Mouse (Mus musculus): ENCODE data around the gene Blm. TPM values are rescaled to one million over a fixed set of nuclear protein-coding genes. Genes with fewer than 3 reads are reported as not detected.
"Not testable (repeated sequence)": the region's sequence is repeated elsewhere in the genome, so short reads cannot be mapped to it uniquely, and the experiment has no call there.

Gene Blm
- polyA plus RNA-seq, 1 experiment from 2014 or later: 11.8 TPM

GRCm38 (mm10) chr7:80526698-80527097 lies 8.2 kb downstream of the Blm start:
- H3K9me3 ChIP-seq: no peaks in the 10 kb centered on the region
- H3K27me3 ChIP-seq: no peaks in the 10 kb centered on the region
- no peak overlapping the region for H3K27ac ChIP-seq (replicated peaks)
- H3K4me3 ChIP-seq: no peak overlapping the region
- ATAC-seq (ENCODE audit: low read depth): no peak
- H3K4me1 ChIP-seq (replicated peaks): no peaks in the 10 kb centered on the region
- H3K36me3 ChIP-seq: no peaks in the 10 kb centered on the region
- H3K9ac ChIP-seq: no peak overlapping the region
- H3K4me2 ChIP-seq: no peak overlapping the region
- 69% methylated on average over 6 of the region's 6 CpGs for WGBS

DNA sequence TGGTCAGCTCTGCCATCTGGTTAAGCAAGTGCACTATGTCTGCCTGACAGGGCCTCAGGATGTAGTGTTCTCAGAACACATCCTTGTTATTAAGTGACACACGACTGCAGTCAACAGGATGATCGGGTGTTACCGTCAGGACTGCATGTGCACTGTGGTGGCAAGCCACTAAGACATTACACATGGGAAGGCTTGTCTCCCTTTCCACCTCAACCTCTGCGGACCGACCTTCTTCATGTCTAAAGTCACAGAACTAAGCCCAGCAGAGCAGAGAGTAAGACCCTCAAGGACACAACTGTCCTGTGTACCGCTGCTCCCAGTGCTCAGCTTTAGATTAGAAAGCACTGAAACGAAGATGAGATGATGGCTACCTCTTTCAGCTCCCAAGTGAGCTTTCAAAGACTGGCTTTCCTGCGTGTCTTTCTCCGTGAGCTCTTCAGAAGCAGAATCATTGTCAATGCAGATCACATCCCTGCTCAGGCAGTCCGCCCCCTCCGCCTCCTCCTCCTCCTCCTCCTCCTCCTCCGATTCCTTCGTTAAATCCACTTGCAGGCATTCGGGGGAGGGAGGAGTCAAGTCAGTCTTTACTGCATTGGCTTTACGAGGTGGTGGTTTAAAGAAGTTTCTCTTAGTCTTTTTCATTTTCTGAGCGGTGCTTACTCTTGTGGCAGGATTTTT lies 22.4 kb downstream of the Blm start:
- Histone ChIP-seq H3K9me3 (no peaks in the 10 kb centered on the region), H3K4me1 (replicated peaks) (no peaks in the 10 kb centered on the region), H3K4me2 (no peak overlapping the region), H3K27ac (replicated peaks) (no peak overlapping the region), H3K4me3 (no peak overlapping the region), H3K36me3 (peaks cover 42% of the 10 kb centered on the region), H3K9ac (no peak overlapping the region), H3K27me3 (no peaks in the 10 kb centered on the region)
- WGBS: 77% methylated on average over 16 of the region's 16 CpGs
- ATAC-seq (ENCODE audit: low read depth): no peak

DNA sequence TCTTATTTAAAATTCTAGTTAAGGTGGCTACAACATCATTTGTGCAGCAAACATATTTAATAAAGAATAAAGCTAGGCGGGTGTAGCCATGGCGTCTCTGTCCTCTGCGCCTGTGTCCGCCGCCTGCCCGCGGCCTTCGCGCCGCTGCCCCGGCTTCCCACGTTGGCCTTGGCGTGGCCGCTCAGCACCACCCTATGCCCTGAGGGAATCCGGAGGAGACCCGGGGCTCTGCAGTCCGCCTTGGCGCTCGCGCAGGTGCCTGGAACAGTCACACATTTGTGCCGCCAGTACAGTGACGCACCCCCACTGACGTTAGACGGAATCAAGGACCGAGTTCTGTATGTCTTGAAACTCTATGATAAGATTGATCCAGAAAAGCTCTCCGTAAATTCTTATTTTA lies 27.2 kb downstream of the Blm start:
- H3K36me3 ChIP-seq: peaks cover 64% of the 10 kb centered on the region
- WGBS: 96% methylated on average over 26 of the region's 26 CpGs

GRCm38 (mm10) chr7:80506007-80506406 lies 28.9 kb downstream of the Blm start:
- Histone ChIP-seq H3K4me3 (no peak overlapping the region), H3K9ac (no peak overlapping the region), H3K27ac (replicated peaks) (no peak overlapping the region), H3K4me2 (no peak overlapping the region), H3K27me3 (no peaks in the 10 kb centered on the region), H3K4me1 (replicated peaks) (no peaks in the 10 kb centered on the region), H3K9me3 (no peaks in the 10 kb centered on the region), H3K36me3 (peaks cover 64% of the 10 kb centered on the region)
- WGBS: 90% methylated on average over 3 of the region's 3 CpGs
- ATAC-seq (ENCODE audit: low read depth): no peak

More for the DNA sequence above, 27.2 kb downstream of the Blm start:
- H3K4me1 ChIP-seq (replicated peaks); ATAC-seq (ENCODE audit: low read depth); H3K9ac ChIP-seq; H3K27me3 ChIP-seq; H3K27ac ChIP-seq (replicated peaks); H3K9me3 ChIP-seq; H3K4me2 ChIP-seq; H3K4me3 ChIP-seq: not testable (repeated sequence)

DNA sequence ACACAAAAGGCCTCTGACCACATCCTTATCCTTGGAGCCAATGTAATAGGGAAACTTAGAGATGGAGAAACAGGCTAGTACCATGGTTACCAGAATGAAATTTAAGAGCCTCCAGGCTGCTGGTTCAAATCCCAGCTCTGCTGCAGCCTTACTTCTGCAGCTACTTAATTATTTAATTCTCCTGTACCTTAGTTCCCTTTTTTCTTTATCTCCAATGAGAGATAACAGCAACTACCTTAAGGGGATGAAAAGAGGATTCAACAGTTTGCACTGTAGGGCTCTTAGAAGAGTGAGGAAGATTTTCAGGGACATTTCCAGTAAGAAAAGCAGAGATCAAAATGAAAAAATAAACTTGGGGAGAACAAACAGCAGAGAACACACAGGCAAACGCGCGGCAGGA lies 30.0 kb downstream of the Blm start:
- WGBS: 97% methylated on average over 3 of the region's 3 CpGs
- H3K36me3 ChIP-seq: peaks cover 63% of the 10 kb centered on the region
- H3K27ac ChIP-seq (replicated peaks): no peak overlapping the region
- no peaks in the 10 kb centered on the region for H3K4me1 ChIP-seq (replicated peaks)
- H3K4me2 ChIP-seq: no peak overlapping the region
- H3K27me3 ChIP-seq: no peaks in the 10 kb centered on the region
- no peak overlapping the region for H3K9ac ChIP-seq
- ATAC-seq (ENCODE audit: low read depth): no peak
- no peak overlapping the region for H3K4me3 ChIP-seq
- H3K9me3 ChIP-seq: no peaks in the 10 kb centered on the region

GRCm38 (mm10) chr7:80501006-80501405 lies 33.9 kb downstream of the Blm start:
- no peak overlapping the region for H3K27ac ChIP-seq (replicated peaks)
- no peak overlapping the region for H3K9ac ChIP-seq
- H3K4me2 ChIP-seq: no peak overlapping the region
- no peak overlapping the region for H3K4me3 ChIP-seq
- WGBS: 92% methylated on average over 7 of the region's 7 CpGs
- H3K36me3 ChIP-seq: peaks cover 46% of the 10 kb centered on the region
- ATAC-seq (ENCODE audit: low read depth): no peak
- no peaks in the 10 kb centered on the region for H3K27me3 ChIP-seq
- no peaks in the 10 kb centered on the region for H3K9me3 ChIP-seq
- H3K4me1 ChIP-seq (replicated peaks): no peaks in the 10 kb centered on the region

DNA sequence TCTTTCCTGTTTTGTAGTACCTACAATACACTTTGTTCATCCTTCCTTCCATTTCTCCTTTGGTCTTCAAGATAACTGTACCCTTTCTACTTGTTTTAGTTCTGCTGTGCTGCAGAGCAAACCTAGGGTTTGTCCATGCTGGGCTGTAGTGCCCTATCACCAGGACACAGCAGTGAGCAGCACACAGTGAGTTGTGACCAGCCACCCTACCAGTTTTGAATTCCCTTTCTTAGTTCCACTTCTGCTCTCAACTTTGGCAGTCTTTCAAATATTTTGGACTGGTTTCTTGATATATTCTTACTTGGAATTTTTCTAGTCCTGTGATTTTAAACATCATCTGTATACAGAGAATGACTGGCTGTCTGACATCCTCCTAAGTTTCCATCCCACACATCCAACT lies 34.8 kb downstream of the Blm start:
- Histone ChIP-seq H3K27me3 (no peaks in the 10 kb centered on the region), H3K27ac (replicated peaks) (no peak overlapping the region), H3K4me2 (no peak overlapping the region), H3K9ac (no peak overlapping the region), H3K9me3 (no peaks in the 10 kb centered on the region), H3K36me3 (peaks cover 40% of the 10 kb centered on the region), H3K4me3 (no peak overlapping the region), H3K4me1 (replicated peaks) (no peaks in the 10 kb centered on the region)
- no peak for ATAC-seq (ENCODE audit: low read depth)

- WGBS: 88% methylated on average over 9 of the region's 9 CpGs
- no peak for ATAC-seq (ENCODE audit: low read depth)
- Histone ChIP-seq H3K27me3 (no peaks in the 10 kb centered on the region), H3K9ac (no peak overlapping the region), H3K4me1 (replicated peaks) (no peaks in the 10 kb centered on the region), H3K36me3 (peaks cover 38% of the 10 kb centered on the region), H3K4me3 (no peak overlapping the region), H3K4me2 (no peak overlapping the region), H3K9me3 (no peaks in the 10 kb centered on the region), H3K27ac (replicated peaks) (no peak overlapping the region)
Observed at GRCm38 (mm10) chr7:80499190-80499962, 35.5 kb downstream of the Blm start.

DNA sequence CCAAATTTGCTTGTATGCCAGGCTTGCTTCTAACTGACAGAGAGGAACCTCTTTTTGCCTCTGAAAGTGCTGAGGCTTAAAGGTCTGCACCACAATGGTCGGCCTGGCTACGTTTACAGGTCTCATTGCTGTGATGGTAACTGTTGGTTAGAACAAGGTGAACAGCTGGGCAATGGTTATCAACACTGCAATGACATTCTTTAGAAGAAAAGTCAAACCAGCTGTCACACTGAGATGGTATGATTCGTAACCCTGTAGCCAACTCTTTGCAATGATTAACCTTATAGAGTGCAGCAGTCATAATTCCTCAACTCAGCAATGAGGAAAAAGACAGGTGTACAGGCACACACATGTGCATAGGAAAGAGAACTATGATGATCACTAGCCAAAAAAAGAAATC lies 38.3 kb downstream of the Blm start:
- Histone ChIP-seq H3K4me3 (no peak overlapping the region), H3K4me1 (replicated peaks) (no peaks in the 10 kb centered on the region), H3K4me2 (no peak overlapping the region), H3K27ac (replicated peaks) (no peak overlapping the region), H3K9me3 (no peaks in the 10 kb centered on the region), H3K36me3 (peaks cover 26% of the 10 kb centered on the region), H3K9ac (no peak overlapping the region), H3K27me3 (no peaks in the 10 kb centered on the region)
- WGBS: 87% methylated on average over 3 of the region's 3 CpGs
- ATAC-seq (ENCODE audit: low read depth): no peak

DNA sequence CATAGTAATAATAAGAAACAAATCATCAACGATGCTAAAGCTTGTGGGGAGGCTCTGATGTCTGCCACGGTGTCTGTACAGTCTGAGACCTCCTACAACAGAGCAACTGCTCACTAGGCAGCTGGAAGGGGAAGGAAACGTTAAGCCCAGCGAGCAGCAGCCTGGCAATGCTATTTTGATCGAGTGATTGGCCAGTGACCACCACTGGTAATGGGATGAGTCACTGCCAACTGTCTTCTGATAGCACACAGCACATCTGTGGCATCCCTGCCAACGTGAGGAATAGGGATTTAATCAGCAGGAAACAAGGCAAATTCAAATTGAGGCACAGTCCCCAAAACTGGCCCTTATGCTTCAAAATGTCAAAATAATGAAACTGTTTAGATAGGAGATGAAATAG lies 39.7 kb downstream of the Blm start:
- Histone ChIP-seq H3K9me3 (no peaks in the 10 kb centered on the region), H3K27ac (replicated peaks) (no peak overlapping the region), H3K4me2 (no peak overlapping the region), H3K36me3 (peaks cover 19% of the 10 kb centered on the region), H3K9ac (no peak overlapping the region), H3K4me3 (no peak overlapping the region), H3K27me3 (no peaks in the 10 kb centered on the region), H3K4me1 (replicated peaks) (no peaks in the 10 kb centered on the region)
- 84% methylated on average over 6 of the region's 6 CpGs for whole genome bisulfite sequencing
- no peak for ATAC-seq (ENCODE audit: low read depth)

GRCm38 (mm10) chr7:80491995-80492394 lies 42.9 kb downstream of the Blm start:
- no peak overlapping the region for H3K9ac ChIP-seq
- H3K27me3 ChIP-seq: no peaks in the 10 kb centered on the region
- no peaks in the 10 kb centered on the region for H3K9me3 ChIP-seq
- ATAC-seq (ENCODE audit: low read depth): no peak
- H3K27ac ChIP-seq (replicated peaks): no peak overlapping the region
- peaks cover 19% of the 10 kb centered on the region for H3K36me3 ChIP-seq
- H3K4me3 ChIP-seq: no peak overlapping the region
- 95% methylated on average over 3 of the region's 3 CpGs for WGBS
- no peak overlapping the region for H3K4me2 ChIP-seq
- H3K4me1 ChIP-seq (replicated peaks): no peaks in the 10 kb centered on the region

DNA sequence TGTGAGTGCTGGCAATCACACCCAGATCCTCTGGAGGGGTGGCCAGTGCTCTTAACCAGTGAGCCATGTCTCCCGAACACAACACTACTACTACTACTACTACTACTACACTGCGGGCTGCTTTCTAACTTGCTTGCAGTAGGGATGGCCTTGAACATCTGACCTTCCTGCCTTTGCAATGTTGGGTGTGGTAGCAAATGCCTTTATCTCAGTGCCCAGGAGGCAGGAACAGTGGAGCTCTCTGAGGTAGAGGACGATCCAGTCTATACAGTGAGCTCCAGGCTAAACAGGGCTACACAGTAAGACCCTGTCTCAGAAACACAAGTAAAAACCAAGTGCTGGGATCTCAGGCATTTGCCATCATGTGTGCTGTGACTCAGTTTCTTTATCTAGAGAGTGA lies 43.8 kb downstream of the Blm start:
- H3K4me3 ChIP-seq: no peak overlapping the region
- 92% methylated on average over 3 of the region's 3 CpGs for WGBS

DNA sequence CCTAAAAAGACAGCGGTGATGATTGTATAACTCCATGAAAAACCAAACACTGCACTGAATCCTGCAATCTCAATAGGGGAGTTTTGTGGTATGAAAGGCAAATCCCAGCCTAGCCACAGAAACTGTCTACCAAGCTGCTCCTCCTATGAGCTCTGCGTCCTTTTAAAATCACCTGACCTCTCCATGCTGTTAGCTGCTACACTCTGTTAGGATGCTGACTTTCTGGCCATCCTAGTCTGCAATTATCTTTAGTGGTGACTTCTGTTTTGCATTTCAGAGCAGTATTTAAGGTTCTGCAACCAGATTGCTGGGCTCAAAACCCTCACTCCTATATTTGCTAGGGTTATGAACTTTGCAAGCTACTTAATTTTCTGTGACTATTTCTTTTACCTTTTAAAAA lies 44.6 kb downstream of the Blm start:
- Histone ChIP-seq H3K36me3 (peaks cover 19% of the 10 kb centered on the region), H3K27me3 (no peaks in the 10 kb centered on the region), H3K9ac (no peak overlapping the region), H3K27ac (replicated peaks) (no peak overlapping the region), H3K4me3 (no peak overlapping the region), H3K4me1 (replicated peaks) (no peaks in the 10 kb centered on the region), H3K9me3 (no peaks in the 10 kb centered on the region), H3K4me2 (no peak overlapping the region)
- WGBS: 95% methylated on average over 2 of the region's 2 CpGs
- no peak for ATAC-seq (ENCODE audit: low read depth)

More for the DNA sequence above, 43.8 kb downstream of the Blm start:
- Histone ChIP-seq H3K9me3 (no peaks in the 10 kb centered on the region), H3K36me3 (peaks cover 19% of the 10 kb centered on the region), H3K4me2 (no peak overlapping the region), H3K4me1 (replicated peaks) (no peaks in the 10 kb centered on the region), H3K27me3 (no peaks in the 10 kb centered on the region), H3K27ac (replicated peaks) (no peak overlapping the region), H3K9ac (no peak overlapping the region)
- no peak for ATAC-seq (ENCODE audit: low read depth)

Measured in neural tube, embryonic 13.5 days (tissue).